Mouse (Mus musculus): ENCODE measurements around the gene Sox30. TPM values are rescaled to one million over a fixed set of nuclear protein-coding genes. Genes with fewer than 3 reads are reported as not detected.

The Sox30 gene
- polyA plus RNA-seq, 1 experiment = 0.04 TPM

- H3K27ac ChIP-seq (ENCODE audit: insufficient read depth, low read length) = 0 out of 2 replicates have a peak overlapping the region, but pooled peaks have one; percentile 44
- TF ChIP-seq CTCF (IDR thresholded peaks at IDR 0.05; ENCODE audit: extremely low read depth, insufficient read depth, insufficient read length, insufficient replicate concordance) (no peak), POLR2A (IDR thresholded peaks at IDR 0.05; ENCODE audit: low read depth, low read length) (no peak)
- H3K4me1 ChIP-seq (ENCODE audit: control insufficient read depth, insufficient read depth, insufficient read length) = no peaks in the 10 kb centered on the region; the same call in 1 of the 2 replicates
- under 1% methylated on average over 49 of the region's 49 CpGs for WGBS
- peaks cover 6% of the 10 kb centered on the region; the same call in 1 of the 2 replicates for H3K36me3 ChIP-seq (ENCODE audit: control insufficient read depth, insufficient read depth, low read length)
- peak overlapping the region; percentile 98 for H3K4me3 ChIP-seq (ENCODE audit: extremely low read depth, insufficient read depth, insufficient read length)
- H3K27me3 ChIP-seq (ENCODE audit: control insufficient read depth, insufficient read depth, low read length) = no peaks in the 10 kb centered on the region
- no peak for DNase-seq (ENCODE audit: low read depth in 1 of 2, low spot score in 2 of 2)
Observed at GRCm38 (mm10) chr11:45943891-45944642, 36.0 kb upstream of the Sox30 start.

- H3K4me3 ChIP-seq (ENCODE audit: extremely low read depth, insufficient read depth, insufficient read length) = peak within 1 kb of the TSS; percentile 98
- no peak for TF ChIP-seq POLR2A (IDR thresholded peaks at IDR 0.05; ENCODE audit: low read depth, low read length)
- TF ChIP-seq CTCF (IDR thresholded peaks at IDR 0.05; ENCODE audit: extremely low read depth, insufficient read depth, insufficient read length, insufficient replicate concordance) = peak; percentile 99
- H3K4me1 ChIP-seq (ENCODE audit: control insufficient read depth, insufficient read depth, insufficient read length) = no peaks in the 10 kb centered on the region; the same call in 1 of the 2 replicates
- peaks cover 6% of the 10 kb centered on the region; the same call in 1 of the 2 replicates for H3K36me3 ChIP-seq (ENCODE audit: control insufficient read depth, insufficient read depth, low read length)
- H3K27me3 ChIP-seq (ENCODE audit: control insufficient read depth, insufficient read depth, low read length) = no peaks in the 10 kb centered on the region
- DNase-seq (ENCODE audit: low read depth in 1 of 2, low spot score in 2 of 2) = peak; percentile 86 to 96
- H3K27ac ChIP-seq (ENCODE audit: insufficient read depth, low read length) = 0 out of 2 replicates have a peak within 1 kb of the TSS, but pooled peaks have one; percentile 44
- WGBS = 1% methylated on average over 55 of the region's 55 CpGs
Observed at GRCm38 (mm10) chr11:45944643-45945156, 35.4 kb upstream of the Sox30 start, which contains the start of gene Lsm11. Gene Lsm11, minus strand, starts transcription at chr11:45944935.

GRCm38 (mm10) chr11:45946796-45947195 is 33.3 kb upstream of the Sox30 start:
- no peak overlapping the region for H3K4me3 ChIP-seq (ENCODE audit: extremely low read depth, insufficient read depth, insufficient read length)
- no peak overlapping the region for H3K27ac ChIP-seq (ENCODE audit: insufficient read depth, low read length)
- TF ChIP-seq POLR2A (IDR thresholded peaks at IDR 0.05; ENCODE audit: low read depth, low read length) = no peak
- TF ChIP-seq CTCF (IDR thresholded peaks at IDR 0.05; ENCODE audit: extremely low read depth, insufficient read depth, insufficient read length, insufficient replicate concordance) = no peak
- DNase-seq (ENCODE audit: low read depth in 1 of 2, low spot score in 2 of 2) = no peak
- no peaks in the 10 kb centered on the region; the same call in 1 of the 2 replicates for H3K4me1 ChIP-seq (ENCODE audit: control insufficient read depth, insufficient read depth, insufficient read length)
- H3K27me3 ChIP-seq (ENCODE audit: control insufficient read depth, insufficient read depth, low read length) = no peaks in the 10 kb centered on the region
- H3K36me3 ChIP-seq (ENCODE audit: control insufficient read depth, insufficient read depth, low read length) = peaks cover 13% of the 10 kb centered on the region; the same call in 1 of the 2 replicates
- WGBS = 89% methylated on average over 4 of the region's 4 CpGs

DNA sequence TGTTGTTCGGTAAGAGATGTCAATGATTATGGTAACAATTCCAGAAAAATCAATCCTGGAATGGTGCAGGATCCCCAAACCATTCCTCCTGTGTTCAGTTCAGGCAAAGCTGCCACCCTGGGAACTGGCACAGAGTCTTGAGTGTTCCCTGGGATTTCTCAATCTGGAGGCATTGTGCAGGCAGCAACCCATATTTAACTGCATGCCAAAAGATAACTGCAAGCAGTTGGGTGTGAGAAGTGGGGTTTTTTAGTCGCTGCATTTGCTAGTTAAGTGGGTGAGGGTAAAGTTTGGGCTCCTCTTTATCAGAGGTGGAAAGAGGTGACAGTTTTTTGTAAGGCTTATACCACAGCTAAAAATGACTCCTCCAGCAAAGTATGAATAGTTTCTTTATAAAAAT is 32.6 kb upstream of the Sox30 start:
- WGBS = 84% methylated on average over 2 of the region's 2 CpGs
- H3K27ac ChIP-seq (ENCODE audit: insufficient read depth, low read length) = no peak overlapping the region
- TF ChIP-seq POLR2A (IDR thresholded peaks at IDR 0.05; ENCODE audit: low read depth, low read length) (no peak), CTCF (IDR thresholded peaks at IDR 0.05; ENCODE audit: extremely low read depth, insufficient read depth, insufficient read length, insufficient replicate concordance) (no peak)
- peaks cover 16% of the 10 kb centered on the region for H3K36me3 ChIP-seq (ENCODE audit: control insufficient read depth, insufficient read depth, low read length)
- H3K4me1 ChIP-seq (ENCODE audit: control insufficient read depth, insufficient read depth, insufficient read length) = no peaks in the 10 kb centered on the region; the same call in 1 of the 2 replicates
- no peak overlapping the region for H3K4me3 ChIP-seq (ENCODE audit: extremely low read depth, insufficient read depth, insufficient read length)
- DNase-seq (ENCODE audit: low read depth in 1 of 2, low spot score in 2 of 2) = no peak
- no peaks in the 10 kb centered on the region for H3K27me3 ChIP-seq (ENCODE audit: control insufficient read depth, insufficient read depth, low read length)

- under 1% methylated on average over 32 of the region's 32 CpGs for WGBS
- H3K36me3 ChIP-seq (ENCODE audit: control insufficient read depth, insufficient read depth, low read length) = peaks cover 7% of the 10 kb centered on the region
- H3K4me3 ChIP-seq (ENCODE audit: extremely low read depth, insufficient read depth, insufficient read length) = peak within 1 kb of the TSS; percentile 99
- peak; percentile 4 for TF ChIP-seq POLR2A (IDR thresholded peaks at IDR 0.05; ENCODE audit: low read depth, low read length)
- 0 out of 2 replicates have a peak, but pooled peaks have one; percentile 3 for TF ChIP-seq CTCF (IDR thresholded peaks at IDR 0.05; ENCODE audit: extremely low read depth, insufficient read depth, insufficient read length, insufficient replicate concordance)
- peak; percentile 89 to 94 for DNase-seq (ENCODE audit: low read depth in 1 of 2, low spot score in 2 of 2)
- no peaks in the 10 kb centered on the region for H3K4me1 ChIP-seq (ENCODE audit: control insufficient read depth, insufficient read depth, insufficient read length)
- H3K27ac ChIP-seq (ENCODE audit: insufficient read depth, low read length) = peak within 1 kb of the TSS; percentile 97
- no peaks in the 10 kb centered on the region for H3K27me3 ChIP-seq (ENCODE audit: control insufficient read depth, insufficient read depth, low read length)
Observed at GRCm38 (mm10) chr11:45955127-45955627, 24.9 kb upstream of the Sox30 start, which contains the start of gene Thg1l. Gene Thg1l, minus strand, starts transcription at chr11:45955494.

DNA sequence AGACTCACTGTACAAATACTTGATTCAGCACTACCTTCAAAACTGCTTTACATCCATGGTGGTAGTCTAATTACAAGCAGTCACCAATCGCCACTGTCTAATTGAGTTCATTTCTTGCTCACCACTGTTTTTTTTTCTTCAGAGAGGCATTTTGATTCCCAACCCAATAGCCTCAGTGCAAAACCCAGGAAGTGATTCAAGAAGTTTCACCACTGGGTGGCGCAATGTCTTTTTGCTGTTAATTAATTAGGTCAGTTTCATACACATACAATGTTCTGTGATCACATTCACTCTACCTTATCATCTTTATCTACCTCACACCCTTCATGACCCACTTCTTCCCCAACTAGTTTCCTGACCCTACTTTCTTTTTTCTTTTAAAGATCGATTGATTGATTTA is 20.5 kb upstream of the Sox30 start:
- no peaks in the 10 kb centered on the region for H3K27me3 ChIP-seq (ENCODE audit: control insufficient read depth, insufficient read depth, low read length)
- peak; percentile 23 to 34 for DNase-seq (ENCODE audit: low read depth in 1 of 2, low spot score in 2 of 2)
- H3K27ac ChIP-seq (ENCODE audit: insufficient read depth, low read length) = no peak overlapping the region
- WGBS = 72% methylated on average over 3 of the region's 3 CpGs
- TF ChIP-seq POLR2A (IDR thresholded peaks at IDR 0.05; ENCODE audit: low read depth, low read length) (no peak), CTCF (IDR thresholded peaks at IDR 0.05; ENCODE audit: extremely low read depth, insufficient read depth, insufficient read length, insufficient replicate concordance) (no peak)
- no peaks in the 10 kb centered on the region for H3K4me1 ChIP-seq (ENCODE audit: control insufficient read depth, insufficient read depth, insufficient read length)
- no peak overlapping the region for H3K4me3 ChIP-seq (ENCODE audit: extremely low read depth, insufficient read depth, insufficient read length)
- no peaks in the 10 kb centered on the region for H3K36me3 ChIP-seq (ENCODE audit: control insufficient read depth, insufficient read depth, low read length)

Measured in spleen, adult 2 months (tissue).